Mouse (Mus musculus): Measurements from ENCODE around the gene Tgtp2.

GRCm38 (mm10) chr11:49093861-49094660 is 30.1 kb upstream of the Tgtp2 start:
- no peak for TF ChIP-seq CHD2 (IDR thresholded peaks at IDR 0.05; ENCODE audit: low read depth, low read length)
- no peak for TF ChIP-seq ZNF384 (IDR thresholded peaks at IDR 0.05; ENCODE audit: low read depth, low read length)
- no peak for TF ChIP-seq ZC3H11A (IDR thresholded peaks at IDR 0.05; ENCODE audit: borderline replicate concordance, low read depth, low read length)
